Mouse (Mus musculus) bone marrow, adult 2 months (tissue): ENCODE data around the gene Mrgprg. TPM values are rescaled to one million over a fixed set of nuclear protein-coding genes. Genes with fewer than 3 reads are reported as not detected.

ENCODE experiments used
- H3K27ac ChIP-seq: fragments of 200-500 bp; 2 replicates; pipeline ENCODE4 v1.5.1; 2012; ENCODE audit warnings: low read depth, mild to moderate bottlenecking, control low read depth, inconsistent platforms, low read length; ENCODE audit not compliant: control insufficient read depth, poor library complexity, insufficient read depth
- H3K4me1 ChIP-seq: fragments of 200-500 bp; 2 replicates; pipeline ENCODE4 v1.6.1; 2011; ENCODE audit warnings: low read length; ENCODE audit not compliant: control insufficient read depth, insufficient read depth
- H3K4me3 ChIP-seq: fragments of 200-500 bp; replicated peaks from 2 replicates; pipeline ENCODE3; 2011; ENCODE audit warnings: mild to moderate bottlenecking, low read depth, low read length, control low read depth; ENCODE audit not compliant: control insufficient read depth
- CTCF ChIP-seq: fragments of 200-500 bp; IDR thresholded peaks from 2 replicates; pipeline ENCODE4 v1.5.1; 2011; ENCODE audit warnings: low read length, control low read depth; ENCODE audit not compliant: control insufficient read depth, insufficient read depth
- POLR2A ChIP-seq: fragments of 200-500 bp; IDR thresholded peaks from 2 replicates; pipeline ENCODE4 v1.6.1; 2011; ENCODE audit warnings: low read depth, mild to moderate bottlenecking, control low read depth, low read length, borderline replicate concordance; ENCODE audit not compliant: control insufficient read depth
- WGBS: fragments of 180-500 bp; shearing (Covaris S2); methylation state at CpG from one replicate; pipeline ENCODE4 v1.1.7; 2018; 5-methylcytosine and 5-hydroxymethylcytosine counted together
- polyA plus RNA-seq: library from polyadenylated mRNA; stranded (reverse); fragments of >200 nt; gene quantifications from 2 replicates; pipeline ENCODE4 v1.2.4, GENCODE M21; 2011; ENCODE audit warnings: low replicate concordance; ENCODE audit not compliant: missing spikeins, insufficient read depth, insufficient read length

Gene Mrgprg
- polyA plus RNA-seq, 1 experiment, result not detected

DNA sequence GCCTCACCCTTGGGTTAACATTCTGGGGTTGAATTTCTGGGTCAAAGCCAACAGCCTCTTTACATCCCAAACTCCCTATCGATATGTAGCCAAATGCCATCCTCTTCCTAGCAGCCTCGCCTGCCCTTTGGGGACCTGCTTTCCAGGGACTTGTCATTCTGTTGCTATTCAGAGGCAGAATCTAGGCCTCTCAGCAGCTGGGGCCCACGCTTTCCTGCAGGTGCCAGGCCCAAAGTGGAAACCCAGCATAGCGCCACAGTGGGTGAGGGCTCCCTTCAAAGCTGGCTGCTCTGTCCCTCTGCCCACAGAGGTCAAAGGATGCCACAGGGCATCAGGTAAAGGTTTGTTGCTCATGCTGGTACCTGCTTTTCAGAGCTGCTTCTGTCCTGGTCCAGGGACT is 33.0 kb downstream of the Mrgprg start:
- no peak for TF ChIP-seq CTCF
- no peak for TF ChIP-seq POLR2A
- Histone ChIP-seq H3K4me1 (no peaks in the 10 kb centered on the region), H3K27ac (no peak overlapping the region), H3K4me3 (no peak overlapping the region)
- WGBS, result 77% methylated on average over 4 of the region's 4 CpGs

DNA sequence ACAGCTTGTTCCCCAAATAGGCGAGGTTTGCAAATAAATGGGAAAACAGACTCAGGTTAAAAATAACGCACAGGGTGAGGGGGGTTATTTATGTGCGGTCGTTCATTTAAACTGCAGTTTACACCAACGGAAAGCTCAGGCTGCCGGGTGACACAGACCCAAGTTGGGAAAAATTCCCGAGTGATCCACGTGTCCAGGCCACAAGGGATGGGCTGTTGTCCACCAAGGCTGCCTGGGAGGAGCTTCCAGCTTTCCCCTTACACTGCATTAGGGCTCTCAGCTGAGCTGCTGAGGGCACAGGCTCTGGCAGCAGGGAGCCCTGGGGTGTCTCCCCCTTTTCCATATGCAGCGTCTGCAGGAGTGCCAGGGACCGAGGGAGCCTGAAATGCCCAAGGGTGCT is 36.9 kb downstream of the Mrgprg start:
- whole genome bisulfite sequencing, result 84% methylated on average over 10 of the region's 10 CpGs
- Histone ChIP-seq H3K27ac (no peak overlapping the region), H3K4me1 (no peaks in the 10 kb centered on the region)

DNA sequence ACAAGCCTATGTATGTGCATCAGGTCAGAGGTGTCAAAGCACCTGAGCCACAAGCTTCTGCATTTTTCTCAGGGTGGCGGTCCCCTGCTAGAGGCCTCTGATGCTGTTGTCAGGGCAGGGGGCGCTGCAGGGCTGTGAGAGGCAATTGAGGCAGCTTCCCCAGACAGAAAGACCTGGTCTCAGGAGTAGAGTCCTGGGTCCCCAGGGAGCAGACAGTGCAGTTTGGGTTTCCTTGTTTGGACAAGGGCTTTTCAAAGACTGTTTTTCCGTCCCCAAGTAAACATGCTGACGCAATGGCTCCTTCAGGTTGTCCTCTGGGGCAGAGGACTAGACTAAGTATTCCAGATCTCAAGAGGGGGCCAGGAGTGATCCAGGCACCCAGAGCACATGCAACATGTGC is 40.4 kb downstream of the Mrgprg start:
- Histone ChIP-seq H3K4me3 (no peak overlapping the region), H3K27ac (no peak overlapping the region), H3K4me1 (no peaks in the 10 kb centered on the region; the same call in 1 of the 2 replicates)
- no peak for TF ChIP-seq POLR2A
- no peak for TF ChIP-seq CTCF
- 78% methylated on average over 4 of the region's 4 CpGs for WGBS

More for the DNA sequence above, 36.9 kb downstream of the Mrgprg start:
- TF ChIP-seq CTCF (no peak), POLR2A (no peak)
- no peak overlapping the region for H3K4me3 ChIP-seq

DNA sequence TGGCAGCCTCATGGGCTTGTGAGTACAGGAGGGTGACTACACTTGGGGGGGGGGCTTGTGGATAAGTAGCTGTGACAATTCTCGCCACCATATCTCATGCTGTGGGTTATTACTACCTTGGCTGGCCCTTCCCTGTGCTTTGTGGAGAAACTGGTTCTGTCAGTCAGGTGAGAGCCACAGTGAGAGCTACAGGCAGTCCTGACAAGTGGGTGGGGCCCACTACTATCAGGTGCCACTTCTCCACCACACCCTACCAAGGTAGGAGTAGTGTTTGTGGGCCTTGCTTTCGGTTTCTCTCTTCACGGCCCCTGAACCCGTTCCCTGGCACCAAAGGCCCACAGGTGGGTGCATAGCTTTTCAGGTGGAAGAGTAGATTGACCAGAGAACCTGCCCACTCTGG is 43.0 kb downstream of the Mrgprg start:
- TF ChIP-seq CTCF (no peak), POLR2A (no peak)
- Histone ChIP-seq H3K4me1 (no peaks in the 10 kb centered on the region; the same call in 1 of the 2 replicates), H3K27ac (no peak overlapping the region), H3K4me3 (no peak overlapping the region)
- 74% methylated on average over 4 of the region's 4 CpGs for WGBS

DNA sequence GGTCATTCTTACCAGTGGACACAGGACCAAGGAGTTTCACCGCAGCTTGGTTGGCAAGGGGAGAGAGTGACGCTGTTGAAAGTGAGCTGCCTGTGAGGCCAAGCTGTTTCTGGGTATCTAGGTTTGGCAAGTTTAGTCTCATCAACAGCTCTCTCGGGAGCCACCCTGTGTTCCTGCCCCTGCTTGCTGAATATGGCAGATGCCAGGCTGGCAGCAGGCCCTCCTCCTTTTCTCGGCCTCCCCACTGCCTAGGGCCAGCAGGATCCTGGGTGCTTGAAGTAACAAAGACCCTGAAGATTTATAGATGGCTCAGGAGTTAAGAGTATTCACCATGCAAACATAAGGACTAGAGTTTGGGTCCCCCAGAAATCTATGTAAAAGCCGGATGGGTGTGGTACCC is 44.1 kb downstream of the Mrgprg start:
- TF ChIP-seq POLR2A (no peak), CTCF (no peak)
- no peak overlapping the region for H3K4me3 ChIP-seq
- H3K4me1 ChIP-seq, result no peaks in the 10 kb centered on the region; the same call in 1 of the 2 replicates
- no peak overlapping the region for H3K27ac ChIP-seq
- WGBS, result 87% methylated on average over 5 of the region's 5 CpGs

DNA sequence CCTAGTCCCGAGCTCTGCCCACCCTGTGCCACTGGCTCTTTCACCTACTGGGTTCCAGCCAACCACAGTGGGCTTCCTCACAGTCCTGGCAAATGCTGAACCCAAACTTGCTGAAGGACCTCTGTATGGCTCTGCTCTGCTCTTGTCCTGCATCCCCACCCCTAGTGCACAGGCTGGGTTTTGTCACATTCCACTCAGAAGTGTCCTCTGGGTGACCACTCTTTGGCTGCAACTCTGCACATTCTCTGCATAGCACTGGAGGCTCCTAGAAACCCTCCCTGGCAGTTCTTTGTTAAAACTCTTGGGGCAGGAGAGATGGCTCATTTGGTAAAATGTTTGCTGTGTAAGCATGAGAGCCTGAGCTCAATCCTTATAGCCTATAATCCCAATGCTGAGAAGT is 49.0 kb downstream of the Mrgprg start:
- H3K27ac ChIP-seq, result no peak overlapping the region
- TF ChIP-seq CTCF (no peak), POLR2A (no peak)
- no peak overlapping the region for H3K4me3 ChIP-seq
- 55% methylated on average over 1 of the region's 1 CpGs for WGBS
- H3K4me1 ChIP-seq, result no peaks in the 10 kb centered on the region

Other genes with a start within 250 kb of the Mrgprg start
- gene Nap1l4, start 217.9 kb downstream of the Mrgprg start, polyA plus RNA-seq, result 104 and 143 TPM in 2 replicates
- gene Cars, start 166.9 kb downstream of the Mrgprg start, polyA plus RNA-seq, result 86.2 and 209 TPM in 2 replicates
- 2.4 and 4.3 TPM in 2 replicates for gene Tnfrsf26, start 138.3 kb downstream of the Mrgprg start, polyA plus RNA-seq
- 0.57 TPM in 1 of 2 replicates, not detected in the other for gene Tnfrsf22, start 117.3 kb downstream of the Mrgprg start, polyA plus RNA-seq
- 0.85 and 1.3 TPM in 2 replicates for gene Tnfrsf23, start 81.1 kb downstream of the Mrgprg start, polyA plus RNA-seq
- 3.4 and 6.7 TPM in 2 replicates for gene Osbpl5, start 10.0 kb downstream of the Mrgprg start, polyA plus RNA-seq
- 0.52 TPM in 1 of 2 replicates, not detected in the other for gene Mrgpre, start 17.5 kb upstream of the Mrgprg start, polyA plus RNA-seq
- gene Nadsyn1, start 55.9 kb upstream of the Mrgprg start, polyA plus RNA-seq, result 2.3 and 4.4 TPM in 2 replicates
- gene Dhcr7, start 56.2 kb upstream of the Mrgprg start, polyA plus RNA-seq, result 7.4 and 8.5 TPM in 2 replicates
- not detected in 2 replicates for gene Gm498, start 99.8 kb upstream of the Mrgprg start, polyA plus RNA-seq
- gene Shank2, start 234.9 kb upstream of the Mrgprg start, polyA plus RNA-seq, result 2.0 TPM in 1 of 2 replicates, not detected in the other